Mouse (Mus musculus): ENCODE data around the gene Gck.

Gck gene

GRCm38 (mm10) chr11:5877421-5877820 lies 72.5 kb downstream of the Gck start:
- no peak for DNase-seq (ENCODE audit: low spot score in 2 of 2)

- no peak for DNase-seq (ENCODE audit: low spot score in 2 of 2)
These were observed 76.7 kb downstream of the Gck start for GRCm38 (mm10) chr11:5873192-5873591.

GRCm38 (mm10) chr11:5872707-5873106 lies 77.2 kb downstream of the Gck start:
- no peak for DNase-seq (ENCODE audit: low spot score in 2 of 2)

GRCm38 (mm10) chr11:5870069-5870468 lies 79.8 kb downstream of the Gck start:
- no peak for DNase-seq (ENCODE audit: low spot score in 2 of 2)

GRCm38 (mm10) chr11:5869331-5869730 lies 80.5 kb downstream of the Gck start:
- DNase-seq (ENCODE audit: low spot score in 2 of 2) = no peak

GRCm38 (mm10) chr11:5868324-5868723 lies 81.6 kb downstream of the Gck start:
- DNase-seq (ENCODE audit: low spot score in 2 of 2) = no peak

- no peak for DNase-seq (ENCODE audit: low spot score in 2 of 2)
These were observed 82.7 kb downstream of the Gck start for GRCm38 (mm10) chr11:5867196-5867595.

- no peak for DNase-seq (ENCODE audit: low spot score in 2 of 2)
These were observed 87.3 kb downstream of the Gck start for GRCm38 (mm10) chr11:5862394-5863105.

- no peak for DNase-seq (ENCODE audit: low spot score in 2 of 2)
These were observed 88.0 kb downstream of the Gck start, which contains the start of gene Aebp1 for GRCm38 (mm10) chr11:5861678-5862393. TSS of gene Aebp1 (plus strand) at chr11:5861947.

- no peak for DNase-seq (ENCODE audit: low spot score in 2 of 2)
These were observed 89.2 kb downstream of the Gck start for GRCm38 (mm10) chr11:5860639-5861038.

- no peak for DNase-seq (ENCODE audit: low spot score in 2 of 2)
These were observed 89.9 kb downstream of the Gck start for GRCm38 (mm10) chr11:5859883-5860550.

GRCm38 (mm10) chr11:5858723-5859122 lies 91.2 kb downstream of the Gck start:
- no peak for DNase-seq (ENCODE audit: low spot score in 2 of 2)

GRCm38 (mm10) chr11:5856479-5857130 lies 93.3 kb downstream of the Gck start:
- no peak for DNase-seq (ENCODE audit: low spot score in 2 of 2)

- peak in 1 of 2 experiments; percentile 41 for DNase-seq (ENCODE audit: low spot score in 2 of 2)
These were observed 94.0 kb downstream of the Gck start for GRCm38 (mm10) chr11:5855902-5856301.

GRCm38 (mm10) chr11:5855481-5855880 lies 94.4 kb downstream of the Gck start:
- DNase-seq (ENCODE audit: low spot score in 2 of 2) = no peak

GRCm38 (mm10) chr11:5852314-5852713 lies 97.6 kb downstream of the Gck start:
- DNase-seq (ENCODE audit: low spot score in 2 of 2) = no peak

GRCm38 (mm10) chr11:5851021-5851736 lies 98.7 kb downstream of the Gck start:
- DNase-seq (ENCODE audit: low spot score in 2 of 2) = no peak

Measured in right cerebral cortex, postnatal 36 days (tissue).